Mouse (Mus musculus) kidney, adult 2 months (tissue): Measurements from ENCODE around the gene Igfbp4.

Source experiments
- CTCF ChIP-seq: fragments of 200-500 bp; conservative IDR thresholded peaks from 2 replicates; pipeline ENCODE4 v1.5.1; 2011; ENCODE audit warnings: low read depth, mild to moderate bottlenecking, control low read depth, low read length, moderate library complexity, mixed read lengths; ENCODE audit not compliant: insufficient read depth, insufficient read length
- POLR2A ChIP-seq: fragments of 200-500 bp; IDR thresholded peaks from one replicate; pipeline ENCODE4 v1.6.1; 2011; ENCODE audit warnings: low read depth, low read length, control low read depth

GRCm38 (mm10) chr11:99068455-99068854 lies 27.4 kb downstream of the Igfbp4 start:
- TF ChIP-seq CTCF (no peak), POLR2A (no peak)
